Mouse (Mus musculus) layer of hippocampus, postnatal 36 days (tissue): Measurements from ENCODE around the gene Olfr1459. TPM values are rescaled to one million over a fixed set of nuclear protein-coding genes. Genes with fewer than 3 reads are reported as not detected.

Experiments used
- DNase-seq, 2 experiments: peaks; one replicate each; pipeline ENCODE4 v3.0.0; 2022
- total RNA-seq, 2 experiments: library from RNA; stranded (reverse); gene quantifications; 2 replicates each; pipeline ENCODE4 v1.2.3; 2021

Olfr1459 gene
- under 1 TPM; 0.20 to 0.25 TPM for total RNA-seq

DNA sequence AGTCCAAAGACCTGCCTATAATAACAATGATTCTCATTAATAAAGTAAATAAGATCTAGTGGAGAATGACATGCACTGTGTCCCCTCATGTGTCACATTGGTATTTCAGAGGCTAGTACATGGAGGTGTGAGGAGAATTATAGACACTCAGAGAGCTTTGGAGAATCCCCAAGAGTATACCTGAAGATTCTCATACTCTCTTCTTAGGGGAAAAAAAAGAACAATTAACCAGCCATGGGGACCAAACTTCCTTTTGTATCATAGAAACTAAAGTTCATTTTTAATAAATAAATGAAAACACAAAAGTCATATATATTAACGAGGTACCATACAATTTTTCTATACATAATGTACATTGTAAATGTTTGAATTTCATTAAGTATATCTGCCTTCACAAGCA lies at the start of gene Olfr1459:
Gene Olfr1459 (minus strand): TSS at position 101 of the 400 bp plus-strand sequence.
- no peak for DNase-seq

DNA sequence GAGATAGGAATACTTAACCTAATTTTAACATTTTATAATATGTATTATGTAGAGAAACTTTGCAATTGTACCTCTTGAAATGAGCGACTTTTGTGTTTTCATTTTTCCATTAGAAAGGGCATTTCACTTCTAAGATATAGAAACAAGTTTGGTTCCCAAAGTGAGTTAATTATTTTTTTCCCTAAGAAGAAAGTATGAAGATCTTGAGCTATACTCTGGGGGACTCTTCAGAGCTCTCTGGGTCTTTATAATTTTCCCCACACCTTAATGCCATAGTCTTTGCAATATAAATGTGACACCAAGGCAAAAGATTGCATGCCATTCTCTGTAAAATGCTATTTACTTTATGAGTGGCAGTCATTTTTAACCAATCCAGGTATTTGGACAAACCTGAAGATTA lies 36.1 kb upstream of the Olfr1459 start, which contains the start of gene Olfr1462:
Gene Olfr1462 (plus strand): TSS at position 301 of the 400 bp plus-strand sequence.
- no peak for DNase-seq

DNA sequence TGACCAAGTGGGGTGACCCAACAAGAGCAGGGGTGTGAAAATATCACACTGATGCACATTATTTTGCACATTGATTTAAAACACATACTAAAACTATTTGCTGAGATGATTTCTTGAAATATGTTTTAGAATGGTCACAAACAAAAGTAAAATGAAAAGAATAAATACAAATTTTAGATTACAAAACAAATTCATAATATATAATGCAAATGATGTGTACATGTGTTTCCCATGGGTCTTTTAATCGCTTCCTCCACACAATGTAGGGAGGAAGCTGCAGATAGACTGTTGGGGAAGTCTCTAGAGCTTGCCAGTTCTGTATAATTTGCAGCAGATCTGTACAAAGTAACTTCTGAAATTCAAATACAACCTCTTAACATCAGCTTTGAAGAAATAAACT lies 13.4 kb upstream of the Olfr1459 start, which contains the start of gene Olfr1461:
Gene Olfr1461 (plus strand): TSS at position 301 of the 400 bp plus-strand sequence.
- no peak for DNase-seq

DNA sequence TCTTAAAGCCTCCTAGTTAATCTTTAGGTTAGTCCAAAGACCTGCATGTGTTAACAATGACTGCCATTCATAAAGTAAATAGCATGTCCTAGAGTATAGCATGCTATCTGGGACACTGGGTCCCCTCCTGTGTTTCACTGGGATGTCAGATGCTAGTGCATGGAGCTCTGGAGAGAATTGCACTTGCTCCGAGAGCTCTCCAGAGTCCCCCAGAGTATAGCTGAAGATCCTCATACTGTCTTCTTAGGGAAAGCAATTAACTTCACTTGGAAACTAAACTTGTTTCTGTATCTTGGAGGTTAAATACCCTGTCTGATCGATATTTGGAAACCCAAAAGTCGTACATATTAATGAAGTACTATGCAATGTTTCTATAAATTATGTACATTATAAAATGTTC lies 42.7 kb downstream of the Olfr1459 start, which contains the start of gene Olfr1458:
Gene Olfr1458 (minus strand): TSS at position 101 of the 400 bp plus-strand sequence.
- no peak for DNase-seq

DNA sequence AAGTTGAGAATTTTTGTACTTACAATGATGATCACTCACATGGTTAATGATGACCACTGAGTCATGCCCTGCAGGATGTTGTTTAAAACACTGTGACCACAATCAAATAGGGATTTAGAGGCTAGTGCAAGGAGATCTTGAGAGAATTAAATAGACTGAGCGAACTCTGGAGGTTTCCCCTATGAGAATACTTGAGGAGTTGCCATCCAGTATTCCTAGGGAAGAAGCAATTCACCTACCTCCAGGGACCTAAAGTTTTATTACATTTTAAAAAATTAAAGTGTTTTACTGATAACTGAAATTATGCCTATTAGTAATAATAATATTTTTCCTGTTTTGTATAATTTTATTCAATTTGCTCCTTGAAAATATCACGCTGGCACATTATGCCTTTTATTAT lies 51.6 kb downstream of the Olfr1459 start, which contains the start of gene Olfr1457:
Gene Olfr1457 (minus strand): TSS at position 101 of the 400 bp plus-strand sequence.
- no peak for DNase-seq

DNA sequence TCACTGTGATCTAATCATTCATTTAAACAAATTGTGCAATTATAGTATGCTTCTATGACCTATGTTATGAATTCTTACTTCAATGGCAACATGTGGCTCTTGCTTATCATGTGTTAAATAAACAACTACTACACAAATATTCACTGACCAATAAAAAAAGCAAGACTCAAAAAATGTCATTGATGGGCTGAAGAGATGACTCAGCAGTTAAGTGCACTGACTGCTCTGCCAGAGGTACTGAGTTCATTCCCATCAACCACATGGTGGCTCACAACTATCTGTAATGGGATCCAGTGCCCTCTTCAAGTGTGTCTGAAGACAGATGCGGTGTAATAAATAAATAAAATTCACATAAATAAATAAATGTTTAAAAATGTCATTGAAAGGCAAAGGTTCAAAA lies 55.4 kb downstream of the Olfr1459 start:
- DNase-seq = no peak

Other genes with a start within 250 kb of the Olfr1459 start
- gene Olfr1447, start 245.8 kb downstream of the Olfr1459 start, total RNA-seq = not detected
- not detected for gene Olfr1448, start 225.1 kb downstream of the Olfr1459 start, total RNA-seq
- gene Olfr1449, start 218.7 kb downstream of the Olfr1459 start, total RNA-seq = not detected
- not detected for gene Olfr1450, start 199.3 kb downstream of the Olfr1459 start, total RNA-seq
- not detected for gene Olfr1451, start 154.5 kb downstream of the Olfr1459 start, total RNA-seq
- gene Olfr1453, start 121.2 kb downstream of the Olfr1459 start, total RNA-seq = not detected
- not detected for gene Olfr1454, start 88.9 kb downstream of the Olfr1459 start, total RNA-seq
- gene Olfr1457, start 51.7 kb downstream of the Olfr1459 start, total RNA-seq = not detected
- not detected for gene Olfr1458, start 42.8 kb downstream of the Olfr1459 start, total RNA-seq
- gene Olfr1461, start 13.5 kb upstream of the Olfr1459 start, total RNA-seq = not detected
- not detected for gene Olfr1462, start 36.2 kb upstream of the Olfr1459 start, total RNA-seq
- gene Olfr1463, start 81.8 kb upstream of the Olfr1459 start, total RNA-seq = not detected
- not detected for gene Olfr1465, start 166.0 kb upstream of the Olfr1459 start, total RNA-seq
- not detected for gene Olfr1466, start 189.3 kb upstream of the Olfr1459 start, total RNA-seq
- gene Olfr1467, start 212.7 kb upstream of the Olfr1459 start, total RNA-seq = not detected